Mouse (Mus musculus): ENCODE measurements at regions not wholly inside any gene's neighbourhood (a gene's known extent, or its start where the extent isn't known, plus 50 kb on each side); places are given as distances from the start of the nearest gene placed in this dataset.

DNA sequence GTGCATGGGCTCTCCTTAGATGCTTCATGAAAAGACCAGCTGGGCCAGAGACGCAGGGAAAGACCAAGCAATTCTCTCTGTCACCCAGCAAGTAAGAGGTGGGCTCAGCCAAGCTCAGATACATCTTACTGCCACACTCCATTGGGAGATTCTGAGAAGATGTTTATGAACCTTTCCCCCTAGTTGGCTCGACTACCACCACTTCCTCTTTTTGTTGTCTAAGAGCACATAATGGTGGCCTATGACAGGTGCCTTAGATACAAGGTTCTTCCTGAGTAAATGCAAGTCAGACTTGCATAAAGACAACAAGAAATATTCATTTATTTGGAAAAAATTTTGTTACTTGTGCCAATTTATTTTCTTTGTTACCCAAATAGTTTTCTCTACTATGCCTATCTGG lies 96.2 kb upstream of the Arhgap28 start:
- H3K9me3 ChIP-seq (ENCODE audit: control insufficient read depth, low read length) = no peaks in the 10 kb centered on the region
- H3K4me3 ChIP-seq (ENCODE audit: insufficient read depth in 1 of 2, low read depth in 2 of 2, low read length in 2 of 2) = no peak overlapping the region
- no peak overlapping the region for H3K27ac ChIP-seq
- no peak overlapping the region for H3K9ac ChIP-seq (replicated peaks)
- no peaks in the 10 kb centered on the region for H3K27me3 ChIP-seq (ENCODE audit: control insufficient read depth, insufficient read depth, low read length)
- no peak for ATAC-seq (ENCODE audit: insufficient read depth)
- no peaks in the 10 kb centered on the region for H3K36me3 ChIP-seq (replicated peaks; ENCODE audit: control insufficient read depth, insufficient read depth, low read depth)
- WGBS (ENCODE audit: insufficient replicate concordance) = 25% methylated on average over 2 of the region's 2 CpGs
- H3K4me2 ChIP-seq (ENCODE audit: low read depth) = no peak overlapping the region
- DNase-seq (ENCODE audit: low read depth in 3 of 3, low spot score in 3 of 3) = no peak
- H3K4me1 ChIP-seq (replicated peaks; ENCODE audit: control insufficient read depth in 2 of 2, insufficient read depth in 2 of 2, low read length in 1 of 2) = no peaks in the 10 kb centered on the region
- TF ChIP-seq EP300 (IDR thresholded peaks at IDR 0.05; ENCODE audit: low read depth) (no peak), CTCF (IDR thresholded peaks at IDR 0.05; ENCODE audit: low read depth) (no peak)

DNA sequence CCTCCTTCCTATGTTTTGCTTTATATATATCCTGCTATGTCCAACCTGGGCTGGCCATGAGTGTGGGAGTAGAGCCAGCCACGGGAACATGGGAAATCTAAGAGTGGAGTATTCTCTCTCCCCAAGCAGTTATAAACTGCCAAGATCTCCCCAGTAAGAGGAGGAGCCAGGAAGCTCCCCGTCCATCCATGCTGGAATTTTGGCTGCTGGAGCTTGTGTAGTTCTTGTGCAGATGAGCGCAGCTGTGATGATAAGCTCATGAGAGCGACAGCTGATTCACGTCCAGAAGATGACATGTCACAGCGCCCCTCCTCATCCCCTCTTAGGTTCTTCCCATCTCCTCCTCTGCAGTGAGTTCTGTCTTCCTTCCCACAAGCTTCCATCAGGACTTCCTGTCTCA lies 99.4 kb upstream of the Arhgap28 start:
- Histone ChIP-seq H3K4me2 (ENCODE audit: low read depth) (no peak overlapping the region), H3K4me3 (ENCODE audit: insufficient read depth in 1 of 2, low read depth in 2 of 2, low read length in 2 of 2) (no peak overlapping the region), H3K9ac (replicated peaks) (no peak overlapping the region), H3K27ac (no peak overlapping the region), H3K27me3 (ENCODE audit: control insufficient read depth, insufficient read depth, low read length) (no peaks in the 10 kb centered on the region), H3K4me1 (replicated peaks; ENCODE audit: control insufficient read depth in 2 of 2, insufficient read depth in 2 of 2, low read length in 1 of 2) (no peaks in the 10 kb centered on the region; a peak in 1 of 4 replicates), H3K9me3 (ENCODE audit: control insufficient read depth, low read length) (no peaks in the 10 kb centered on the region), H3K36me3 (replicated peaks; ENCODE audit: control insufficient read depth, insufficient read depth, low read depth) (no peaks in the 10 kb centered on the region)
- ATAC-seq (ENCODE audit: insufficient read depth) (no peak), DNase-seq (ENCODE audit: low read depth in 3 of 3, low spot score in 3 of 3) (no peak)
- TF ChIP-seq CTCF (IDR thresholded peaks at IDR 0.05; ENCODE audit: low read depth) (no peak), EP300 (IDR thresholded peaks at IDR 0.05; ENCODE audit: low read depth) (no peak)
- WGBS (ENCODE audit: insufficient replicate concordance) = 47% methylated on average over 6 of the region's 6 CpGs

DNA sequence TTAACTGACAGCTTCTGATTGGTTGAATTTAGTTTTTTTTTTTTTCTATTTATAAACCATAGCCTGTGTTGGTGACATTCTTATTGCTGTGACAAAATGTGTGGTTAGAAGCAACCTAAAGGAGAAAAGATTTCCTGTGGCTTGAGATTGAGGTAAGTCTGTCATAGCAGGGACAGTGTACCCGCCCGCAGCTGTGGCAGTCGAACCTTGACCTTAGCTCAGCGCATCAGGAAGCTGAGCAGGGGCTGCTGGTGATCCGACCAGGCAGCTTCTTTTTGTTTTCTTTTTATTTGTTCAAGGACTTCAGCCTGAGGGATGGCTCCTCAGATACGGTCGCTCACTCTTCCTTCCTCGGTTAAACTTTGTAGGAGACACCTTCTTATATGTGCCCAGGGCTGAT lies 102.4 kb upstream of the Arhgap28 start:
- ATAC-seq (ENCODE audit: insufficient read depth) (no peak), DNase-seq (ENCODE audit: low read depth in 3 of 3, low spot score in 3 of 3) (no peak)
- WGBS (ENCODE audit: insufficient replicate concordance) = 35% methylated on average over 8 of the region's 8 CpGs
- no peak overlapping the region for H3K27ac ChIP-seq
- H3K27me3 ChIP-seq (ENCODE audit: control insufficient read depth, insufficient read depth, low read length) = no peaks in the 10 kb centered on the region
- H3K36me3 ChIP-seq (replicated peaks; ENCODE audit: control insufficient read depth, insufficient read depth, low read depth) = no peaks in the 10 kb centered on the region
- no peaks in the 10 kb centered on the region; a peak in 1 of 4 replicates for H3K4me1 ChIP-seq (replicated peaks; ENCODE audit: control insufficient read depth in 2 of 2, insufficient read depth in 2 of 2, low read length in 1 of 2)
- no peak overlapping the region for H3K4me3 ChIP-seq (ENCODE audit: insufficient read depth in 1 of 2, low read depth in 2 of 2, low read length in 2 of 2)
- no peaks in the 10 kb centered on the region for H3K9me3 ChIP-seq (ENCODE audit: control insufficient read depth, low read length)
- no peak overlapping the region for H3K9ac ChIP-seq (replicated peaks)
- no peak overlapping the region for H3K4me2 ChIP-seq (ENCODE audit: low read depth)
- no peak for TF ChIP-seq EP300 (IDR thresholded peaks at IDR 0.05; ENCODE audit: low read depth)
- no peak for TF ChIP-seq CTCF (IDR thresholded peaks at IDR 0.05; ENCODE audit: low read depth)

DNA sequence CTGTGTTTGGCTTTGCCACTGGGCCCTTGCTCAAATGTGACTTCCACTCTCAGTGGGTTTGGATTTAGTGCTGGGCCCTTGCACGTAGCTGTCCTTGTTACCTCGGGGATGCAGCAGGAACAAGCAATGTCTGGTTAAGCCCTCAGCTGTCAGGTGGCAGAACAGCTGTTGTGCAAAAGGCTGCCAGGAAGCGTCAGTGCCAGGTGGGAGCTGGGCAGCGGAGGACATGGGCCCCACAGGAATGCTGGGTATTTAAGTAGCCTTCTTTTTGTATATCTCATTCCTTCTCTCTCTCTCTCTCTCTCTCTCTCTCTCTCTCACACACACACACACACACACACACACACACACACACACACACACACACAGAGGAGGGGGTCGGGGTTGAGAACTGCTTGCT lies 104.0 kb upstream of the Arhgap28 start:
- H3K4me2 ChIP-seq (ENCODE audit: low read depth) = no peak overlapping the region
- WGBS (ENCODE audit: insufficient replicate concordance) = 52% methylated on average over 5 of the region's 5 CpGs
- TF ChIP-seq CTCF (IDR thresholded peaks at IDR 0.05; ENCODE audit: low read depth) (no peak), EP300 (IDR thresholded peaks at IDR 0.05; ENCODE audit: low read depth) (no peak)
- DNase-seq (ENCODE audit: low read depth in 3 of 3, low spot score in 3 of 3) (no peak), ATAC-seq (ENCODE audit: insufficient read depth) (no peak)
- no peaks in the 10 kb centered on the region for H3K9me3 ChIP-seq (ENCODE audit: control insufficient read depth, low read length)
- no peaks in the 10 kb centered on the region for H3K27me3 ChIP-seq (ENCODE audit: control insufficient read depth, insufficient read depth, low read length)
- H3K36me3 ChIP-seq (replicated peaks; ENCODE audit: control insufficient read depth, insufficient read depth, low read depth) = no peaks in the 10 kb centered on the region
- H3K27ac ChIP-seq = no peak overlapping the region
- no peak overlapping the region for H3K9ac ChIP-seq (replicated peaks)
- no peaks in the 10 kb centered on the region; a peak in 1 of 4 replicates for H3K4me1 ChIP-seq (replicated peaks; ENCODE audit: control insufficient read depth in 2 of 2, insufficient read depth in 2 of 2, low read length in 1 of 2)
- no peak overlapping the region for H3K4me3 ChIP-seq (ENCODE audit: insufficient read depth in 1 of 2, low read depth in 2 of 2, low read length in 2 of 2)

DNA sequence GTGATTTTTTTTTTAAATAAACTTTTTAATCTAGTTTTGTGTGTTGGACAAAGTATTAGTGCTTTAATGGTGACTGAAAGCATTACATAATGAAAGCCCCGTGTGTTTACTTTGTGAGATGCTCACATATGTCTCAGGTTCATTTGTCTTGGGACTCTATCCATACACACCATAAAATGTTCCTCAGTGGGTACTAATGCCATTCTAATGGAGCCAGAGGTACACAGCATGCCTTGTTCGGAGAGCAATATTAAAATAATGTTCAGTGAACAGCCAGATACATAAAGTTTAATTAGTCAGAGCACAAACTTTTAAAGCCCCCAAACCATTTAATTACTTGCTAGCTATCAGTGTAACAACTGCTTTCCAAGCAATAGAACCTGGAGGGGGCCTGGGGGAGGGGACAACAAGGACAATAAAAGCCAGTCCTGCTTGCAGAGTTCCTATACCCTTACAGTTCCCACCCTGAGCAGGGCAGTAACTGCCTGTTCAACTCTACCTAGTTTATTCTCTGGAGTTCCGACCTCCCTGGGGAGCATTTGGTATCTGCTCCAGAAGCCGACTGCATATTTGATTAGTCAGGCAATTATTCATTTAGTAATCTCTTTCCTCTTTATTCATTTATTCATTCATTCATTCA lies 108.0 kb upstream of the Arhgap28 start:
- Histone ChIP-seq H3K9me3 (ENCODE audit: control insufficient read depth, low read length) (no peaks in the 10 kb centered on the region), H3K27ac (no peak overlapping the region), H3K4me1 (replicated peaks; ENCODE audit: control insufficient read depth in 2 of 2, insufficient read depth in 2 of 2, low read length in 1 of 2) (no peaks in the 10 kb centered on the region; a peak in 1 of 4 replicates), H3K9ac (replicated peaks) (no peak overlapping the region), H3K4me2 (ENCODE audit: low read depth) (no peak overlapping the region), H3K4me3 (ENCODE audit: insufficient read depth in 1 of 2, low read depth in 2 of 2, low read length in 2 of 2) (no peak overlapping the region), H3K36me3 (replicated peaks; ENCODE audit: control insufficient read depth, insufficient read depth, low read depth) (no peaks in the 10 kb centered on the region), H3K27me3 (ENCODE audit: control insufficient read depth, insufficient read depth, low read length) (no peaks in the 10 kb centered on the region)
- WGBS (ENCODE audit: insufficient replicate concordance) = 61% methylated on average over 4 of the region's 4 CpGs
- ATAC-seq (ENCODE audit: insufficient read depth) = no peak
- DNase-seq (ENCODE audit: low read depth in 3 of 3, low spot score in 3 of 3) = no peak
- no peak for TF ChIP-seq CTCF (IDR thresholded peaks at IDR 0.05; ENCODE audit: low read depth)
- TF ChIP-seq EP300 (IDR thresholded peaks at IDR 0.05; ENCODE audit: low read depth) = no peak
